Mouse (Mus musculus) forebrain, embryonic 12.5 days (tissue): Measurements from ENCODE around the gene Rnf149. TPM values are rescaled to one million over a fixed set of nuclear protein-coding genes. Genes with fewer than 3 reads are reported as not detected.
"Not testable (repeated sequence)": the region's sequence is repeated elsewhere in the genome, so short reads cannot be mapped to it uniquely, and the experiment has no call there.

Experiments used
- ATAC-seq: fragments of 200-750 bp; cut with Nextera tagmentation; 2 replicates; pipeline ENCODE4 v1.8.0; 2017; ENCODE audit warnings: moderate TSS enrichment; ENCODE audit not compliant: low FRiP score
- H3K27ac ChIP-seq: fragments of 300-500 bp; sonication (generic); 2 replicates; pipeline ENCODE4 v1.5.1; 2016; ENCODE audit warnings: mild to moderate bottlenecking
- H3K27me3 ChIP-seq: fragments of 300-500 bp; sonication (generic); 2 replicates; pipeline ENCODE4 v1.6.1; 2016; ENCODE audit warnings: mild to moderate bottlenecking
- H3K36me3 ChIP-seq: fragments of 300-500 bp; sonication (generic); replicated peaks from 2 replicates; pipeline ENCODE4 v1.6.1; 2016; ENCODE audit warnings: mild to moderate bottlenecking
- H3K4me1 ChIP-seq: fragments of 300-500 bp; sonication (generic); 2 replicates; pipeline ENCODE4 v1.6.1; 2016
- H3K4me2 ChIP-seq: fragments of 300-500 bp; sonication (generic); 2 replicates; pipeline ENCODE4 v1.6.1; 2016; ENCODE audit warnings: mild to moderate bottlenecking, moderate library complexity
- H3K4me3 ChIP-seq: fragments of 300-500 bp; sonication (generic); replicated peaks from 2 replicates; pipeline ENCODE4 v1.5.1; 2016; ENCODE audit warnings: mild to moderate bottlenecking
- H3K9ac ChIP-seq: fragments of 300-500 bp; sonication (generic); 2 replicates; pipeline ENCODE4 v1.6.1; 2016; ENCODE audit warnings: mild to moderate bottlenecking
- H3K9me3 ChIP-seq: fragments of 300-500 bp; sonication (generic); 2 replicates; pipeline ENCODE4 v1.6.1; 2016
- WGBS: fragments of 180-500 bp; shearing (Covaris S2); methylation state at CpG from one replicate; pipeline ENCODE4 v1.1.7; 2016; 5-methylcytosine and 5-hydroxymethylcytosine counted together
- polyA plus RNA-seq: library from polyadenylated mRNA; unstranded; fragments of >200 nt; fragmentation: Nextera tagmentation; extraction: Ambion mirVana; gene quantifications from 2 replicates; pipeline ENCODE4 v1.2.1, GENCODE M21; 2016

The Rnf149 gene
- polyA plus RNA-seq, result 24.7 and 30.5 TPM in 2 replicates

DNA sequence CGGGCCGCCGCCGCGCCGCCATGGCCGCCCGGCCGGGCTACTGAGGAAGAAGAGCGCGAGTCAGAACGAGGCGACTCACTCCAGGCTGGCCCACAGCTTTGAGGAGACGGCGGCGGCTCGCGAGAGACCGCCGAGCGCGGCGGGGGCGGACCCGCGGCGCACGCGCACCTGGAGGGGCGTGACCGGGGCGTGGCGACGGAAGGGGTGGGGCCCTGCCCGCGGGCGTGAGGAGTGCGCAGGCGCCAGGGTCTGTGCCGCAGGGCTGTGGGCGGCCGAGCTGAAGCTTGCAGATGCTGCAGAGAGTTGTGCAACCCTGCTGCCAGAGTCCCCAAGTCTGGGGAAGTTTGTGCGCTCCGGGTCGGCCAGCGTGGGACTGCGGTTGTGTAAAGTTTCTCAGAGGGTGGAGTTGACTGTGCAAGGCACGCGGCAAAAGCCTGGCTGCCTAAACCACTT, at the start of gene Rnf149:
TSS of gene Rnf149 (minus strand) at position 153 of the 453 bp plus-strand sequence.
- Histone ChIP-seq H3K4me1 (peaks cover 14% of the 10 kb centered on the region), H3K27me3 (no peaks in the 10 kb centered on the region), H3K36me3 (no peaks in the 10 kb centered on the region), H3K9ac (peak within 1 kb of the TSS; percentile 93), H3K4me2 (peak within 1 kb of the TSS; percentile 71), H3K4me3 (peak within 1 kb of the TSS; percentile 95), H3K27ac (peak within 1 kb of the TSS; percentile 98), H3K9me3 (no peaks in the 10 kb centered on the region)
- peak; percentile 98 for ATAC-seq
- under 1% methylated on average over 49 of the region's 49 CpGs for WGBS

DNA sequence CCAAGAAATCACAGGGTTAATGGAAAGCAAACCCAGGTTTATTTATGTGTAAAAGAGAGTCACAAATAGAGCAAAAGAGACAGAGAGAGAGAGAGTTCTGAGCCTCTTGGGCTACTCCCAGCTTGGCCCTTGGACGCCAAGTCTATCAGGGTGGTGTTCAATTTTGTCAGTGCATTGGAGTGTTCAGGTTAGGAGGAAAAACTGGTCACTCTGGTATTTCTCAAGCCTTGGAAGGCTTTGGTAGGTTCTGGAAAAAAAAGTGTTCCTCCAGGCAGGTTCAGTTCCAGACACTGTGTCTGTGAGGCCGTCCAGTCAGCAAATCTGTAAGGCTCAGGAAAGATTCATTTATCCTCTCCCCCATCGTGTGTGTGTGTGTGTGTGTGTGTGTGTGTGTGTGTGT, 48.3 kb upstream of the Rnf149 start:
- no peak overlapping the region for H3K9ac ChIP-seq

GRCm38 (mm10) chr1:39623729-39624128, 46.5 kb upstream of the Rnf149 start:
- Histone ChIP-seq H3K27ac (no peak overlapping the region), H3K36me3 (no peaks in the 10 kb centered on the region), H3K4me1 (no peaks in the 10 kb centered on the region), H3K4me3 (no peak overlapping the region), H3K9me3 (no peaks in the 10 kb centered on the region), H3K9ac (no peak overlapping the region), H3K27me3 (no peaks in the 10 kb centered on the region), H3K4me2 (no peak overlapping the region)
- WGBS, result 50% methylated on average over 1 of the region's 1 CpGs
- ATAC-seq, result no peak

More for the DNA sequence above, 48.3 kb upstream of the Rnf149 start:
- WGBS, result 75% methylated on average over 3 of the region's 3 CpGs
- no peak for ATAC-seq
- no peak overlapping the region for H3K4me2 ChIP-seq
- no peaks in the 10 kb centered on the region for H3K9me3 ChIP-seq
- no peaks in the 10 kb centered on the region for H3K36me3 ChIP-seq
- no peak overlapping the region for H3K4me3 ChIP-seq
- no peak overlapping the region for H3K27ac ChIP-seq
- no peaks in the 10 kb centered on the region for H3K4me1 ChIP-seq
- no peaks in the 10 kb centered on the region for H3K27me3 ChIP-seq

- Histone ChIP-seq H3K4me2 (no peak overlapping the region), H3K4me3 (no peak overlapping the region), H3K9me3 (no peaks in the 10 kb centered on the region), H3K4me1 (peaks cover 3% of the 10 kb centered on the region), H3K27me3 (no peaks in the 10 kb centered on the region), H3K27ac (no peak overlapping the region), H3K9ac (no peak overlapping the region), H3K36me3 (no peaks in the 10 kb centered on the region)
- ATAC-seq, result no peak
- 95% methylated on average over 5 of the region's 5 CpGs for WGBS
Observed at GRCm38 (mm10) chr1:39623106-39623505, 45.9 kb upstream of the Rnf149 start.

DNA sequence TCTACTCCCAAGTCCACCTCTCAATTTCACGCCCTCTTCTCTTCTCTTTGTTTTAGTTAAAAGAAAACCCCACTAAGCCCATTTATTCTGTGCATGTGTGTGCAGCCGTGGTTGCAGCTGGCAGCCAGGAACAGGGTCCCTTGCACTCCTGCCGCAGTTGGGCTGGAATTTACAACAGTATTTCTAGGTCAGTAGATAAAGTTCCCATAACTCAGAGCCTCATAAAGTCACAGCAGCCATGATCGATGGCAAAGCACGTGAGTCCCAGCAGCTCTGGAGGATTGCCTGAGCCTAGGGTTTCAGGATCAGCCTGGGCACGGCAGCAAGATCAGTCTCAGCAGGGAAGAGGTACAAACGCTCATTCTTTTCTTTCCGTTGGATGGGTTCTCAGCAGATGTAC, 41.3 kb upstream of the Rnf149 start:
- Histone ChIP-seq H3K36me3 (no peaks in the 10 kb centered on the region), H3K4me1 (peaks cover 3% of the 10 kb centered on the region), H3K9ac (no peak overlapping the region), H3K4me2 (no peak overlapping the region), H3K27me3 (no peaks in the 10 kb centered on the region), H3K4me3 (no peak overlapping the region), H3K27ac (no peak overlapping the region), H3K9me3 (no peaks in the 10 kb centered on the region)
- no peak for ATAC-seq
- WGBS, result 37% methylated on average over 8 of the region's 8 CpGs

DNA sequence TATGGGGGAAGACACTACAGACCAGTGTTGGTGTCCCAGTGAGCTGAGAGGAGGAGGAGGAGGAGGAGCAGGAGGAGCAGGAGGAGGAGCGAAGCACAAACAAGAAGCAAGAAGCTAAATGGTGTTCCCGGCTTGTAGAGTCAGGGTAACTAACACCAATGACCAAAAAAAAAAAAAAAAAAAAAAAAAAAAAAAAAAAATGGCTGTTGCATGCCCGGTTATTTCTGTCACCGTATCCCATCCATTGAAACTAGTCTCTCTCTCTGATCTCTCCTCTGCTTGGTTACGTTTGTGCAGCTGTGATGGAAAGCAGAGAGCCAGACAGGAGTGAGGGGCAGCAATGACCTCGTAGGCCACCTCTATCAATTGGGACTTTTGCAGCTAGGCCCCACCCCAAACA, 38.3 kb upstream of the Rnf149 start:
- no peaks in the 10 kb centered on the region for H3K27me3 ChIP-seq
- H3K9me3 ChIP-seq, result no peaks in the 10 kb centered on the region
- WGBS, result 81% methylated on average over 6 of the region's 6 CpGs
- H3K4me3 ChIP-seq, result no peak overlapping the region
- ATAC-seq, result no peak
- H3K27ac ChIP-seq, result no peak overlapping the region
- H3K4me2 ChIP-seq, result no peak overlapping the region
- no peak overlapping the region for H3K9ac ChIP-seq
- H3K4me1 ChIP-seq, result peaks cover 3% of the 10 kb centered on the region
- H3K36me3 ChIP-seq, result no peaks in the 10 kb centered on the region

- WGBS, result 27% methylated on average over 11 of the region's 11 CpGs
- Histone ChIP-seq H3K27me3 (no peaks in the 10 kb centered on the region), H3K4me1 (peaks cover 3% of the 10 kb centered on the region), H3K27ac (no peak overlapping the region), H3K9ac (no peak overlapping the region), H3K9me3 (no peaks in the 10 kb centered on the region), H3K4me3 (no peak overlapping the region), H3K36me3 (no peaks in the 10 kb centered on the region), H3K4me2 (no peak overlapping the region)
- no peak for ATAC-seq
Observed at GRCm38 (mm10) chr1:39614462-39615279, 37.5 kb upstream of the Rnf149 start.

DNA sequence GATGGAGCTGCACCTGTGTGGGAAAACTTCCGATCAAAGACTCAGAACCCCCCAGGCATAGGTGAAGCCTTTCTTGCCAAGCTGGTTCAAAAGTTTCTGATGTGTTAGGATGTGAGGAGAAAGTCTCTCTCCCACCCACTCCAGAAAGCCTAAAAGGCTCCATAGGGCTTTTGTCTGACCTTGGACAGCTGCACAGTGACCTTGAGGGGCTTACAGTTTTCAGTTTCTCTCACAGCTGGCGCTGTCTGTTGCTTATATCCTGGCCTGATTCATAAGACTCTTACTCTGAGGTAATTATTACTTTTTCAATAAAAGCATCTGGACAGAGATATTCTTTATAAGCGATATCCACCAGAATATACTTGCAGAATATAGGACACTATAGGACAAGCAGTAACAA, 35.9 kb upstream of the Rnf149 start:
- no peaks in the 10 kb centered on the region for H3K9me3 ChIP-seq
- no peak overlapping the region for H3K9ac ChIP-seq
- ATAC-seq, result no peak
- no peaks in the 10 kb centered on the region for H3K27me3 ChIP-seq
- no peak overlapping the region for H3K27ac ChIP-seq
- no peak overlapping the region for H3K4me2 ChIP-seq
- WGBS, result 95% methylated on average over 3 of the region's 3 CpGs
- H3K36me3 ChIP-seq, result no peaks in the 10 kb centered on the region
- H3K4me3 ChIP-seq, result no peak overlapping the region
- H3K4me1 ChIP-seq, result no peaks in the 10 kb centered on the region

- Histone ChIP-seq H3K27ac (no peak overlapping the region), H3K4me3 (no peak overlapping the region), H3K36me3 (no peaks in the 10 kb centered on the region), H3K4me2 (no peak overlapping the region), H3K9ac (no peak overlapping the region), H3K27me3 (no peaks in the 10 kb centered on the region), H3K4me1 (no peaks in the 10 kb centered on the region), H3K9me3 (no peaks in the 10 kb centered on the region)
- WGBS, result 74% methylated on average over 5 of the region's 5 CpGs
- no peak for ATAC-seq
Observed at GRCm38 (mm10) chr1:39612491-39612890, 35.3 kb upstream of the Rnf149 start.

GRCm38 (mm10) chr1:39608534-39608933, 31.3 kb upstream of the Rnf149 start:
- H3K4me3 ChIP-seq, result no peak overlapping the region
- no peak for ATAC-seq
- H3K36me3 ChIP-seq, result no peaks in the 10 kb centered on the region
- no peaks in the 10 kb centered on the region for H3K9me3 ChIP-seq
- 84% methylated on average over 8 of the region's 8 CpGs for WGBS
- no peak overlapping the region for H3K27ac ChIP-seq
- no peaks in the 10 kb centered on the region for H3K27me3 ChIP-seq
- no peak overlapping the region for H3K4me2 ChIP-seq
- H3K9ac ChIP-seq, result no peak overlapping the region
- H3K4me1 ChIP-seq, result no peaks in the 10 kb centered on the region

DNA sequence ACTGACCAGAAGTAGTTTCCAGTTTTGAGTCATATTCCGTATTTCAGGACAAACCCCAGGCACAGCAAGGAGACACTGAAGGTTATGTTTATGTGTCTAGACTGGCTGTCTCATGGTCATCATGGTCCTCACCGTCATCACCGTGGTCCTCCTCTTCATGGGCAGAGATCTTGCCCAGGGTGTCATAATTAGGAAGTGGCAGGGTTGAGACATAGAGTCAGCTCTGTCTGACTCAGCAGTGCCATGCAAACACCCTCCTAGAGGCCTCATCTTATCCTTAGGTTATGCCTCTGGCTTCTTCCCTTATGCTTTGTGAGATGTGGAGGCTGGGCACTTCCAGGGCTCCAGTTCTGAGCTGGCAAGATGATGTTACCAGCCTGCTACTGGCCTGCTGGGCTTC, 25.3 kb upstream of the Rnf149 start:
- Histone ChIP-seq H3K27ac (no peak overlapping the region), H3K36me3 (no peaks in the 10 kb centered on the region), H3K4me2 (no peak overlapping the region), H3K27me3 (no peaks in the 10 kb centered on the region), H3K9me3 (no peaks in the 10 kb centered on the region), H3K9ac (no peak overlapping the region), H3K4me3 (no peak overlapping the region), H3K4me1 (no peaks in the 10 kb centered on the region)
- no peak for ATAC-seq
- WGBS, result 93% methylated on average over 3 of the region's 3 CpGs

DNA sequence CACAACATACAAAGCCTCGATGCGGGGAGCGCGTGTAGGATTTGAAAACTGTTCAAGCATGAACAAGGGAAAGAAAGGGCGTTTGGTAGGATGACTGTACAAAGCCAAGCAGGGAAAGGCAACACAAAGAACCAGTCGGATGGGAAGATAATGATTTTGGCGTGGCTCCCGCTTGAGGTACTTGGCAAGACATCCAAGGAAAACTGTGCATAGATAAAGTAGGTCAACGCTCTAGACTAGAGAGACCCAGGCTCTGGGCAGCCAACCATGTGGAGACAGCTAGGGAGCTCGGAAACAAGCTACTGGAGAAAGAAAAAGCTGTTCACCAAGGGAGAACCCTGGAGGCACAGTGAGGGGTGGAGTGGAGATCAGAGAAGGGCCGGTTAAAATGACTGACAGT, 21.5 kb upstream of the Rnf149 start:
- Histone ChIP-seq H3K4me1 (no peaks in the 10 kb centered on the region), H3K27me3 (no peaks in the 10 kb centered on the region), H3K27ac (no peak overlapping the region), H3K9ac (no peak overlapping the region), H3K4me2 (no peak overlapping the region), H3K9me3 (no peaks in the 10 kb centered on the region), H3K36me3 (no peaks in the 10 kb centered on the region), H3K4me3 (no peak overlapping the region)
- 65% methylated on average over 11 of the region's 11 CpGs for WGBS
- no peak for ATAC-seq

- H3K4me1 ChIP-seq, H3K4me2 ChIP-seq, H3K9ac ChIP-seq, H3K27ac ChIP-seq, H3K9me3 ChIP-seq, H3K36me3 ChIP-seq, H3K27me3 ChIP-seq, ATAC-seq, H3K4me3 ChIP-seq: not testable (repeated sequence)
- WGBS, result 91% methylated on average over 9 of the region's 9 CpGs
Observed at GRCm38 (mm10) chr1:39597135-39597534, 19.9 kb upstream of the Rnf149 start.
